Mouse (Mus musculus): ENCODE measurements at regions not wholly inside any gene's neighbourhood (a gene's known extent, or its start where the extent isn't known, plus 50 kb on each side); places are given as distances from the start of the nearest gene placed in this dataset.
A peak's percentile ranks its signal among the peaks of the same experiment; 100 is the strongest.
"Not testable (repeated sequence)": the region's sequence is repeated elsewhere in the genome, so short reads cannot be mapped to it uniquely, and the experiment has no call there.

DNA sequence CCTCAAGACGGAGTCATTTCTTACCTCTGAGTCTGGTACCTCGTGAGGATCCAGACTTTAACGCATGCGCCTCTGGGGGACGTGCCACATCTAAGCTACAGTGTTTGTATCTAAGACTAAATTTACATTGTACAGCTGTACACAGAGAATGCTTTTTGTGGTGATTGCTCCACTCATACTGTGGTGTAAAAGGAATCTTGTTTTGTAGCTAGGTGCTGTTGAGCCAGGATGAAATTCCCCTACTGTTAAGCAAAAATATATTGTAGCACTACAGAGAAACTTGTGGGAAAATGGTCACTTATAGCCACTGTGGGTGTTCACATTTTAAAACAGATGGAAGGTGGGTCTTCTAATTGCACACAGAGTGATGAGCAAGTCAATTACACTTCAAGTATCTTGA is 99.1 kb downstream of the Gpr63 start:
- DNase-seq (ENCODE audit: low spot score in 2 of 2), result peak in 1 of 2 experiments; percentile 55
- intact Hi-C loops (cut with DNase I), result loop anchor here (5.0 kb wide), 1 partner anchor 123 kb away; no protein-coding TSS in a partner anchor

DNA sequence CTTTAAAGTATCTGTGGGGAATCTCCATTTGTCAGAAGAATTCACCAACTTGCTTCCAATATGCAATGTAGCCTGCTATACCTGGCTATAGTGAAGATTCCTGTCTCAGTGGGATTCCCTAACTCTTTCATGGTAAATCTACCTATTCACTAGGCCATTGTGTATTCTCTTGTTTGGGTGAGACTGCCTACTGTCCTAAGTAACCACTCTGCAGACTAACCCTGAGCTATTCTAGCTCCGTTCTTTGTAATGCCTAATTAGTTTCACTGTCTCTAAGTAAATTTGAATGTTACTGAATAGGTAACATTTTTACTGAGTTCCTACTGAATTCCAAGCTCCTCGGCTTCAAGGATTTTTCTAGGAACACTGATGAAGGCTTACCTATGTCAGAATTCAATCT is 126.5 kb downstream of the Gpr63 start:
- DNase-seq (ENCODE audit: low spot score in 2 of 2); intact Hi-C loops (cut with DNase I): not testable (repeated sequence)

DNA sequence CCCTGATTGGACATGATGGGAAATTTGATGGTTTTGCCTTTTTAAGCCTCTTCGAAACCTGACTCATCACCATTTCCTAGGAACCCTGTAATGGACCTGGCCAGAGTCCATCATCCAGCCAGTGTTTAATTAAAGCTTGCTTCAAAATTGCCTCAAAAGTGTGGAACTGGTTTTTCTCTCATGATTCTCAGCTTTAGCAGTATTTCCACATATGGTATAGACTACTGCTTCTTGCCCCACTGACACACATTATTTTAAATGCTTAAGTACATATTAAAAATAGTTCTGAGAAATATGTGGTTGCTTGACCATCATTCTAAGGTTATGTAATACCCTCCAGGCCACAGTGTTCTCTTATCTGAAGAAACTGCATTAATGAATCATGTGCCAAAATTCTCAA is 135.3 kb downstream of the Gpr63 start:
- DNase-seq (ENCODE audit: low spot score in 2 of 2), result no peak
- intact Hi-C loops (cut with DNase I), result no loop called here

GRCm38 (mm10) chr4:25141259-25141658 is 101.4 kb downstream of the Fhl5 start:
- no peak for DNase-seq (ENCODE audit: low spot score in 2 of 2)
- intact Hi-C loops (cut with DNase I), result no loop called here
